Mouse (Mus musculus): ENCODE data around the gene Asgr2.

- no peak for TF ChIP-seq CTCF (IDR thresholded peaks at IDR 0.05; ENCODE audit: low read depth)
- no peak for TF ChIP-seq EP300 (optimal IDR thresholded peaks at IDR 0.05)
Measured at GRCm38 (mm10) chr11:70084563-70084962, 7.9 kb upstream of the Asgr2 start.

All from stomach, postnatal 0 days (tissue).